ENCODE assay signal across 20 mouse cellular contexts in the genomic region with DNA sequence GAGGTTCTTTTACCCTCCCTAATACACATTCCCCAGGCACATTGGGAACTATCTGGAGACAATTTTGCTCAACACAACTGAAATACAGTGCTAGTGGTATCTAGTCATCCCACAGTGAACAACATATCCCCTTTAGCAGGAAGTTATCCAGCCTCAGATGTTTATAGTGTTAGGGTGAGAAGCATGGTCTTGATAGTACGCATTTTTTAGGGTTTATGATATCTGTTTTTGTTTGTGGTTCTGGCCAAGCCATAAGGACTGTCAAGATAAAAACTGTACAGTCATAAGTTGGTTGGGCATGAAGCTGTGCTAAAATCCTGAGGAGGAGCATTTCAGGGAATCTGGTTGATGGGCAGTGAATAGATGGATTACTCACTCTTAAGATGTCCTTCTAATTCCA.
DNase-seq lines count a peak whose midpoint lies in the region; ATAC-seq and TF ChIP-seq lines count a peak whose summit lies in the region.
"Had no signal": no experiment of that assay in that cellular context is flagged by ENCODE, and none has a peak within 500 bp of the region (broad histone marks: within the 10 kb centered on the region; RNA-seq: fewer than 3 reads in every experiment).

No protein-coding gene starts in this region.

- H3K4me3 ChIP-seq in G1E (ENCODE audit: low read depth, low read length), result no peak overlapping the region
- H3K4me3 ChIP-seq in liver, embryonic 16.5 days (ENCODE audit: low read depth, low read length), result no peak overlapping the region
- no peak overlapping the region for H3K4me3 ChIP-seq in gastrocnemius, adult 2 months
- H3K4me3 ChIP-seq: embryonic facial prominence, embryonic 10.5 days; forebrain, embryonic 13.5 days; heart, adult 2 months; heart, embryonic 12.5 days; hindbrain, embryonic 10.5 days had no signal

- intact Hi-C loops in gastrocnemius, adult 2 months (cut with DNase I), result no loop called here

- no peak for TF ChIP-seq CTCF in G1E (IDR thresholded peaks at IDR 0.05; ENCODE audit: low read depth, low read length)
- no peak for TF ChIP-seq CTCF in gastrocnemius, adult 2 months (IDR thresholded peaks at IDR 0.05)

- H3K4me2 ChIP-seq in liver, embryonic 16.5 days (ENCODE audit: low read depth, low read length), result no peak overlapping the region
- H3K4me2 ChIP-seq: forebrain, embryonic 13.5 days; heart, embryonic 12.5 days; hindbrain, embryonic 14.5 days had no signal

- WGBS in liver, embryonic 16.5 days (ENCODE audit: insufficient replicate concordance), result 40% methylated on average over 1 of the region's 1 CpGs

- H3K27ac ChIP-seq in liver, embryonic 16.5 days (ENCODE audit: low read length), result no peak overlapping the region
- no peak overlapping the region for H3K27ac ChIP-seq in gastrocnemius, adult 2 months
- H3K27ac ChIP-seq: embryonic facial prominence, embryonic 10.5 days; forebrain, embryonic 13.5 days; heart, adult 2 months; hindbrain, embryonic 10.5 days; hindbrain, embryonic 14.5 days had no signal

- H3K27me3 ChIP-seq in G1E (ENCODE audit: insufficient read depth, low read length), result no peaks in the 10 kb centered on the region
- no peaks in the 10 kb centered on the region for H3K27me3 ChIP-seq in liver, embryonic 16.5 days (ENCODE audit: control insufficient read depth, insufficient read depth, low read depth, low read length)
- H3K27me3 ChIP-seq: forebrain, embryonic 13.5 days; heart, embryonic 12.5 days had no signal

- DNase-seq in G1E (ENCODE audit: low spot score), result no peak
- DNase-seq in layer of hippocampus, postnatal 36 days, result no peak
- DNase-seq in gastrocnemius, adult 2 months, result no peak
- DNase-seq in retina, embryonic 14.5 days (ENCODE audit: low spot score), result no peak
- DNase-seq: adrenal gland, postnatal 14 days; cerebellum, adult 18-20 months; cerebellum, adult 9-11 months; cerebellum, postnatal 36 days; forebrain, postnatal 0 days; gastrocnemius, postnatal 10 days; heart, adult 2 months had no signal

- no peak overlapping the region for H3K9ac ChIP-seq in liver, embryonic 16.5 days (ENCODE audit: low read depth, low read length)
- H3K9ac ChIP-seq: forebrain, embryonic 13.5 days; forebrain, postnatal 0 days; heart, embryonic 12.5 days; hindbrain, embryonic 14.5 days had no signal

- ATAC-seq in G1E (ENCODE audit: extremely low read depth, insufficient number of reproducible peaks, low FRiP score, poor library complexity, severe bottlenecking), result peak; percentile 78
- peak; percentile 85 for ATAC-seq in common myeloid progenitor, adult 5-6 weeks (replicated peaks; ENCODE audit: low read depth, poor library complexity, severe bottlenecking)
- peak; percentile 41; the same call in 1 of the 2 replicates for ATAC-seq in liver, embryonic 16.5 days (ENCODE audit: low read depth)
- ATAC-seq: activated CD4-positive, CD25-positive, alpha-beta regulatory T cell, adult 4 months; forebrain, embryonic 13.5 days; forebrain, postnatal 0 days; Patski had no signal

- H3K36me3 ChIP-seq in G1E (replicated peaks), result peaks cover 6% of the 10 kb centered on the region
- no peaks in the 10 kb centered on the region for H3K36me3 ChIP-seq in liver, embryonic 16.5 days (ENCODE audit: control insufficient read depth, insufficient read depth)
- H3K36me3 ChIP-seq: embryonic facial prominence, embryonic 10.5 days; heart, embryonic 12.5 days; hindbrain, embryonic 10.5 days had no signal

- no peaks in the 10 kb centered on the region for H3K9me3 ChIP-seq in G1E (replicated peaks)
- H3K9me3 ChIP-seq in liver, embryonic 16.5 days (replicated peaks; ENCODE audit: control insufficient read depth, low read length), result no peaks in the 10 kb centered on the region
- H3K9me3 ChIP-seq: embryonic facial prominence, embryonic 10.5 days; forebrain, embryonic 13.5 days; heart, embryonic 12.5 days; hindbrain, embryonic 10.5 days had no signal

- H3K4me1 ChIP-seq in G1E (ENCODE audit: insufficient read depth, low read depth, low read length), result peaks cover 33% of the 10 kb centered on the region
- no peaks in the 10 kb centered on the region for H3K4me1 ChIP-seq in liver, embryonic 16.5 days (ENCODE audit: control insufficient read depth, low read depth, low read length)
- H3K4me1 ChIP-seq: embryonic facial prominence, embryonic 10.5 days; forebrain, embryonic 13.5 days; heart, embryonic 12.5 days; hindbrain, embryonic 10.5 days had no signal
